Mouse (Mus musculus) MEL (cell line): Measurements from ENCODE around the gene Cd200.

ENCODE experiments used
- BHLHE40 ChIP-seq: IDR thresholded peaks from 2 replicates; pipeline ENCODE4 v1.6.1; 2012; ENCODE audit warnings: low read depth, mild to moderate bottlenecking, inconsistent platforms, low read length, improper control_type of control experiment, borderline replicate concordance
- CTCF ChIP-seq, 3 experiments: IDR thresholded peaks in 2 of 3; conservative IDR thresholded peaks in 1 of 3; 2 replicates each; pipeline ENCODE4 v1.5.1; 2011 to 2012; ENCODE audit warnings: low read length in 3 of 3, low read depth in 2 of 3, mild to moderate bottlenecking in 2 of 3, improper control_type of control experiment in 1 of 3, inconsistent platforms in 1 of 3, mixed read lengths in 1 of 3, moderate library complexity in 1 of 3; ENCODE audit not compliant: control insufficient read depth in 1 of 3, insufficient read depth in 1 of 3, poor library complexity in 1 of 3, severe bottlenecking in 1 of 3
- E2F4 ChIP-seq: IDR thresholded peaks from 2 replicates; pipeline ENCODE4 v1.6.1; 2011; ENCODE audit warnings: low read depth, low read length, improper control_type of control experiment, borderline replicate concordance
- ETS1 ChIP-seq: IDR thresholded peaks from 2 replicates; pipeline ENCODE4 v1.6.1; 2012; ENCODE audit warnings: low read depth, mild to moderate bottlenecking, inconsistent platforms, low read length, improper control_type of control experiment, moderate library complexity
- GATA1 ChIP-seq: IDR thresholded peaks from 2 replicates; pipeline ENCODE4 v1.6.1; 2011; ENCODE audit warnings: low read depth, low read length, improper control_type of control experiment
- MAFK ChIP-seq: IDR thresholded peaks from 2 replicates; pipeline ENCODE4 v1.6.1; 2011; ENCODE audit warnings: low read depth, mild to moderate bottlenecking, low read length, improper control_type of control experiment, borderline replicate concordance
- MYC ChIP-seq: IDR thresholded peaks from 2 replicates; pipeline ENCODE4 v1.6.1; 2011; ENCODE audit warnings: low read depth, mild to moderate bottlenecking, low read length, improper control_type of control experiment, moderate library complexity
- POLR2A ChIP-seq, 2 experiments: IDR thresholded peaks; 2 replicates each; pipeline ENCODE4 v1.6.1; 2011 to 2012; ENCODE audit warnings: low read length in 2 of 2, mild to moderate bottlenecking in 2 of 2, control low read depth in 1 of 2, improper control_type of control experiment in 1 of 2, low read depth in 1 of 2, moderate library complexity in 1 of 2; ENCODE audit not compliant: control insufficient read depth in 1 of 2, insufficient read depth in 1 of 2, poor library complexity in 1 of 2
- SIN3A ChIP-seq: IDR thresholded peaks from 2 replicates; pipeline ENCODE4 v1.6.1; 2012; ENCODE audit warnings: low read length, improper control_type of control experiment, inconsistent platforms
- TCF12 ChIP-seq: IDR thresholded peaks from 2 replicates; pipeline ENCODE4 v1.6.1; 2014; ENCODE audit warnings: low read depth, mild to moderate bottlenecking, inconsistent platforms, low read length, improper control_type of control experiment, moderate library complexity
- USF1 ChIP-seq: IDR thresholded peaks from 2 replicates; pipeline ENCODE4 v1.6.1; 2014; ENCODE audit warnings: low read depth, mild to moderate bottlenecking, inconsistent platforms, low read length, improper control_type of control experiment, moderate library complexity
- ZNF384 ChIP-seq: IDR thresholded peaks from 2 replicates; pipeline ENCODE4 v1.6.1; 2012; ENCODE audit warnings: low read depth, mild to moderate bottlenecking, inconsistent platforms, low read length, improper control_type of control experiment

DNA sequence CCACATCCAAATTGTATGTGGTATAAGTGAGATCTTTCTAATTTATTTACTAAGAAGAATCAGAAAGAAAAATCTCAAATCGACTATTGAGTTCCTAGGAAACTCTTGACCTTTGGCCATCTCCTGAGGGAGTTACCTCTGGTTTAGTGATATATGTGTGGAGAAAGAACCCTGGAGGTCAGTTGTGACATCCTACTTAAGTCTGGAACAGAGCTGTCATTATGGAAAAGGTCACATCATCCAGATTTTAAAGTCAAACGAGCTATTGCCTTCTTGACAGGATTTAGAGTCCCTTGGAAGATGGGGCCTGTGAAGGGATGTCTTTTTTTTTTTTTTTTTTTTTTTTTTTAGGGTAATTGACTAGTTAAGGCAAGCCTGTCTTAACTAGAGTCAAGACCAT, 32.0 kb downstream of the Cd200 start:
- TF ChIP-seq POLR2A (IDR thresholded peaks at IDR 0.05; ENCODE audit: control insufficient read depth in 1 of 2, insufficient read depth in 1 of 2, low read depth in 1 of 2, low read length in 2 of 2, poor library complexity in 1 of 2) (no peak), E2F4 (no peak), USF1 (no peak), BHLHE40 (no peak), CTCF (IDR thresholded peaks at IDR 0.05 in 2 of 3, conservative IDR thresholded peaks at IDR 0.05 in 1 of 3; ENCODE audit: control insufficient read depth in 1 of 3, insufficient read depth in 1 of 3, low read depth in 2 of 3, low read length in 3 of 3, poor library complexity in 1 of 3, severe bottlenecking in 1 of 3) (no peak), TCF12 (no peak), ZNF384 (no peak), ETS1 (no peak), MYC (no peak), MAFK (no peak), SIN3A (no peak), GATA1 (no peak)
